Mouse (Mus musculus): Measurements from ENCODE around the gene Fignl1.

DNA sequence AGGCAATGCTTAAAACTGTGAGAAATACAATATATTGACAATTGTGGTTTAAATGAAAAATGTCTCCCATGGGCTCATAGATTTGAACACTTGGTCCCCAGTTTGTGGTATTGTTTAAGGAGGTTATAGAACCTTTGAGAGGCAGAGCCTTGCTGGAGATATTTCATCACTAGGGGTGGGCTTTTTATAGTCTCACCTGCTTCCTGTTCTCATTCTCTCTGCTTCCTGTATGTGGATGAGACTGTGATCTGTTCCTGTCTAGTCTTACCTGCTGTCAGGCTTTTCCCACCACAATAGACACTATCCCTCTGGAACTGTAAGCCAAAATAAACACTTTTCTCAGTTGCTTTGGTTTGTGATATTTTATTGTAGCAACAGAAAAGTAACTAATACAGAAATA lies 17.7 kb upstream of the Fignl1 start:
- TF ChIP-seq CTCF (IDR thresholded peaks at IDR 0.05; ENCODE audit: low read depth, low read length) (no peak), POLR2A (IDR thresholded peaks at IDR 0.05; ENCODE audit: borderline replicate concordance, low read depth, low read length) (no peak)

All from bone marrow macrophage, adult 2 months (primary cell).